46 mouse cellular contexts compared by ENCODE assay signal in the genomic region with DNA sequence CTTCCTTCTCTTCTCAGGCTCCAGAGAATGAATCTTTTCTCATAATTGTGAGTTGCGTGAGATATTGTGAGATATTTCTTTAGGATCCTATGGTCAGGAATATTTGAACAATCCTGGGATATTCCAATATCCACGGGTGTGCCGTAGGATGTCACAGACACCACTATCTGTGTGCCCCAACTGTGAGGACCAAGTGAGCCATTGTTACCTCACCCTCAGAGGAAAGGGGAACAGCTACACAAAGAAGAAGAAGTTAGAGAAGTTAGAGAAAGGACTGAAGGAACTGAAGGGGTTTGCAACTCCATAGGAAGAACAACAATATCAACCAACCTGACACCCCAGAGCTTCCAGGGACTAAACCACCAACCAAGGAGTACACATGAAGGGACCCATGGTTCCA. TPM values are rescaled to one million over a fixed set of nuclear protein-coding genes. Genes with fewer than 3 reads are reported as not detected.
"Had no signal": no experiment of that assay in that cellular context is flagged by ENCODE, and none has a peak within 500 bp of the region (broad histone marks: within the 10 kb centered on the region; RNA-seq: fewer than 3 reads in every experiment).

No protein-coding gene starts in this region.

- H3K27ac ChIP-seq: left cerebral cortex, adult 2 months; limb, embryonic 10.5 days; limb, embryonic 12.5 days; limb, embryonic 13.5 days; limb, embryonic 15.5 days; liver, embryonic 12.5 days; liver, embryonic 13.5 days; liver, embryonic 14.5 days; liver, embryonic 15.5 days; lung, embryonic 15.5 days; macrophage; midbrain, embryonic 10.5 days; midbrain, embryonic 12.5 days; midbrain, embryonic 13.5 days; midbrain, embryonic 15.5 days had no signal

- H3K27me3 ChIP-seq: limb, embryonic 12.5 days; limb, embryonic 13.5 days; limb, embryonic 15.5 days; liver, embryonic 12.5 days; liver, embryonic 13.5 days; liver, embryonic 15.5 days; lung, embryonic 15.5 days; midbrain, embryonic 12.5 days; midbrain, embryonic 13.5 days; midbrain, embryonic 15.5 days had no signal

- H3K4me3 ChIP-seq: left cerebral cortex, adult 2 months; limb, embryonic 10.5 days; limb, embryonic 12.5 days; limb, embryonic 13.5 days; limb, embryonic 15.5 days; liver, embryonic 12.5 days; liver, embryonic 13.5 days; liver, embryonic 15.5 days; lung, embryonic 15.5 days; megakaryocyte, embryonic 14.5 days; midbrain, embryonic 10.5 days; midbrain, embryonic 12.5 days; midbrain, embryonic 13.5 days; midbrain, embryonic 15.5 days; myocyte had no signal

- H3K36me3 ChIP-seq: limb, embryonic 10.5 days; limb, embryonic 12.5 days; limb, embryonic 13.5 days; limb, embryonic 15.5 days; liver, embryonic 12.5 days; liver, embryonic 13.5 days; liver, embryonic 15.5 days; lung, embryonic 15.5 days; midbrain, embryonic 10.5 days; midbrain, embryonic 12.5 days; midbrain, embryonic 13.5 days; midbrain, embryonic 15.5 days had no signal

- ATAC-seq: liver, embryonic 12.5 days; liver, postnatal 0 days; lung, postnatal 0 days; midbrain, embryonic 13.5 days; midbrain, embryonic 15.5 days; midbrain, embryonic 16.5 days had no signal

- DNase-seq: left cerebral cortex, postnatal 4 days; liver; liver, embryonic 13.5 days; liver, postnatal 0 days; lung, adult 18-20 months; lung, adult 2 months; lung, embryonic 14.5 days; lung, postnatal 10 days; lung, postnatal 14 days; lung, postnatal 36 days; lung, postnatal 4 days; midbrain, embryonic 14.5 days had no signal

- H3K4me1 ChIP-seq: limb, embryonic 12.5 days; limb, embryonic 13.5 days; limb, embryonic 15.5 days; liver, embryonic 12.5 days; liver, embryonic 13.5 days; liver, embryonic 15.5 days; lung, embryonic 15.5 days; megakaryocyte, embryonic 14.5 days; midbrain, embryonic 10.5 days; midbrain, embryonic 12.5 days; midbrain, embryonic 13.5 days; midbrain, embryonic 15.5 days had no signal

RNA-seq across cellular contexts. Expression of a gene that starts 55.4 kb away (rescaled TPM):
- total RNA-seq: left cerebral cortex, adult 18-20 months; left cerebral cortex, adult 2 months; left cerebral cortex, adult 8-10 months; left cerebral cortex, postnatal 10 days; left cerebral cortex, postnatal 14 days; left cerebral cortex, postnatal 25 days; left cerebral cortex, postnatal 36 days; left cerebral cortex, postnatal 4 days; megakaryocyte-erythroid progenitor cell, adult 5-6 weeks; midbrain, postnatal 0 days; monocyte, adult 5-6 weeks had no signal
- polyA plus RNA-seq: limb, embryonic 10.5 days; limb, embryonic 11.5 days; limb, embryonic 12.5 days; limb, embryonic 13.5 days; limb, embryonic 14.5 days; limb, embryonic 15.5 days; liver, adult 2 months; liver, embryonic 11.5 days; liver, embryonic 12.5 days; liver, embryonic 13.5 days; liver, embryonic 14.5 days; liver, embryonic 15.5 days; liver, embryonic 16.5 days; liver, postnatal 0 days; lung, adult 2 months; lung, embryonic 14.5 days; lung, embryonic 15.5 days; lung, embryonic 16.5 days; lung, postnatal 0 days; macrophage; midbrain, embryonic 10.5 days; midbrain, embryonic 11.5 days; midbrain, embryonic 12.5 days; midbrain, embryonic 13.5 days; midbrain, embryonic 14.5 days; midbrain, embryonic 15.5 days; midbrain, embryonic 16.5 days; midbrain, postnatal 0 days; myocyte had no signal
